Mouse (Mus musculus) right cerebral cortex, postnatal 25 days (tissue): ENCODE data around the gene Cavin4.
"Not testable (repeated sequence)": the region's sequence is repeated elsewhere in the genome, so short reads cannot be mapped to it uniquely, and the experiment has no call there.

ENCODE experiments used
- DNase-seq: peaks from one replicate; pipeline ENCODE4 v3.0.0; 2022

Cavin4 gene

GRCm38 (mm10) chr4:48676570-48677185 lies 13.4 kb downstream of the Cavin4 start:
- no peak for DNase-seq

- no peak for DNase-seq
Measured at GRCm38 (mm10) chr4:48677276-48677675, 14.0 kb downstream of the Cavin4 start.

DNA sequence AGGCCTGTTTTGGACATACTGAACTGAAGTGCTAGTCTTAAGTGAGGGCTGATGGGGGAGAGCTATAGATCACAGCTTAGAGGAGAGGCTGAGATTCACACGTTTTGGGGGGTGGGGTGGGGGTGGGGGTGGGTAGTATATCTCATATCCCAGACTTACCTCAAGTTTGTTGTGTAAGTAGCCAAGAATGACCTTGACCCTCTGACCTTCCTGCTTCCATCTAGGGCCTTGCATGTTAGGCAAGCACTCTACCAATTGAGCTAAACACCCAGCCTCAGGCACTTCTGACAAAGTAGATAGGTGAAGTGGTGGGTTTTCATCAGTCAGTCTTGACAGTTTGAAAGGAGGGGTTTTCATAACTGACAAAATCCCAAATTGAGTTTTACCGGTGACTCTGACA lies 14.5 kb downstream of the Cavin4 start:
- no peak for DNase-seq

DNA sequence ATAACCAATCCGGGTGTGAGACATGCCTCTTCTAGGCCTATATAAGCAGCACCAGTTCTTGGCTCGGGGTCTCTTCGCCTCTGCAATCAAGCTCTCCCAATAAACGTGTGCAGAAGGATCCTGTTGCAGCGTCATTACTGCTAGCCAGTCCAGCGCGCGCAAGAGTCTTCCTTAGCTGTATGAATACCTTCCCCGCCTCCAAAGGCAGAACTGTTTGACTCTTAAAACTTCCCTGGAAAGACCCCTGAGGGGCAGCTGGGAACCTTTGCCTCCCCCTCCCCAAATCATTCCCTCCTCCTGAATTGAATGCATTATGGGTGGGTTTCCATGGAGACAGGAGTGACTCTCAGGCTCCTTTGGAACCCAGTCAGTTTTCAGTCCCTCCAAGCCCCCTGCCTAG lies 15.5 kb downstream of the Cavin4 start:
- DNase-seq = no peak

DNA sequence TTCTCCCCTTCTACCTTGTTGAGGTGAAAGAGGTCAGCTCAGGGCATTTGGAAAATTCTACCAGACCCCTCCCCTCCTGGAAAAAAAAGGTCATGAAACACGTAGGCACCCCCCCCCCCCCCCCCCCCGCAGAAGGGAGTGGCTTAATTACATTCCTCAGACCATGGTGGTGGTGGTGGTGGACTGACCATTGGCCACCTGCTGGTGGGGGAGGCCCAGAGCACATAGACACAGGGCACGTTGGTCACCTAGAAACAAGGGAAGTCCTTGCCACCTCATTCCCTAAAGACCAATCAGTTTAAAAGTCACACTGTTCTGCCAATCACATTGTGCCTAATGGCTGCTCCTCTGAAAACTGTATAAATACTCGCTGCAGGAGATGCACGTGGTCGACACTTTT lies 16.4 kb downstream of the Cavin4 start:
- DNase-seq = not testable (repeated sequence)

DNA sequence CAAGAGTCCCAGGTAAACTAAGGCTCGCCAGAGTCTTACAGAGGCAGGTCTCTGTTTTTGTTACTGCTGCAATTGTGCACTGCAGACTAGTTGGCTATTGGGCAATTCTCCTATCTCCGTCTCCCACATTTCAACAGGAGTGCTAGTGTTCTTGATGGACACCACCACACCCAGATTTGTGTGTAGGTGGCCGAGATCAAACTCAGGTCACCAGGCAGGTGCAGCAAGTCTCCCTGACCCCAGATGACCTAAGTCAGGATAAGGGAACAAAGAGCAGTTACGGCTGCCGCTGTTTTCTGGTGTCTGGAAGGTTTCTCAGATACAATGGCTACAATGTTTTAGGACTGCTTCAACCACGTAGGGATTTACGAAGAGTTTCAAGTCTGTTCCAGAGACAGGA lies 16.9 kb downstream of the Cavin4 start:
- no peak for DNase-seq

DNA sequence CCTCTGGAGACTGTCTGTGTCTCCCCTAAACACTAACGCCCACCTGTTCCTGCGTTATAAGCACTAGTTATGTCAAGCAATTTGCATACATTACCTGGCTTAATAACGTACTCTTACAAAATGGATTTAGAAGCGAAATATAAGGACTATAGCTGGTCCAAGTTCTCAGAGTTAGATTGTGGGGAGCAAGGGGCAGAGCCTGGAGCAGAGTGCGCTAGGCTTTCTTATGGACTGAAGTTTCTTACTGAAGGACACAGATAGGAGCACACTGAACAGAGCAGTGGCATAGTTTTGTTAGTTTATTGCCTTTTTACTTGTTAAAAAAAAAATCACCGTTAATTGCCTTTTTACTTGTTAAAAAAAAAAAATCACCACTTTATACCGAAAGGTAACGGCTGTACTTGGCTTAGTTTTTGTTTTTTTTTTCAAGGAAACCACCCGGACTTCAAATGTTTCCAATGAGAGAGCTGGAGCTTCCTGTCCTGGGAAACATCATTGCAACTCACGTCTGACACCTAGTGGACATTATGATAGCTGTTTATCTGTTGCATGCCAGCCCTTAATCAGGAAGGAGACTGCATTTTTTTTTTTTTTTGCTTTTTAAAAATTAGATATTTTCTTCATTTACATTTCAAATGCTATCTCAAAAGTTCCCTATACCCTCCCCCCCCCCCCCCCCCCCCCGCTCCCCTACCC lies 17.5 kb downstream of the Cavin4 start:
- DNase-seq = no peak

- DNase-seq = no peak
Measured at GRCm38 (mm10) chr4:48683126-48683525, 19.8 kb downstream of the Cavin4 start.

GRCm38 (mm10) chr4:48683633-48684209 lies 20.4 kb downstream of the Cavin4 start:
- not testable (repeated sequence) for DNase-seq

DNA sequence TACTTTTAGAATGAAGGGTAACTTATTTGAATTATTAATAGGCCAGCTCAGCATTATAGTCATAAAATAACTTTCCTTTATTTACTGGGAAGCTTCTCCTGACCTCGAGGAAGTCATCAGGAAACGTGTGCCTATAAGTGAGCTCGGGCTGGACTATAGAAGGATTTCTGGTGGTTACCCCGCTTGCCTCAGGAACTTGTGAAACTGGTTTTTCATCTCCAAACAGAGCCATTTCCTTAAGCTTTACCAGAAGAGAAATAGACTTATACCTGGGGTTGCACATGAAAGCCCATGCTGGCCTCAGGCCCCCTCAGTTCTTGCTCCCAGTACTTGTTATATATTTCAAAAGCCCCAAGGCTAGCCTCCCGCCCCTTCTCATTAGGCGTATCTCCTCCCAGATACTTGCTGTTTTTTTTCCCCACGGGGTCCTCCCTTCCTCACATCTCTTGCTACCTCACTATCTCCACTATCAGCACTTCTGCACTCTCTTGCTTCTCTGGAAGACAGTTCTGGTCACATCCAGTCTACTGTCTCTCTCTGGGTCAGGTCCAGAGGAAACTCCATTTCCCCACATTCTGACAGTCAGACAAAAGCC lies 21.4 kb downstream of the Cavin4 start:
- no peak for DNase-seq

DNA sequence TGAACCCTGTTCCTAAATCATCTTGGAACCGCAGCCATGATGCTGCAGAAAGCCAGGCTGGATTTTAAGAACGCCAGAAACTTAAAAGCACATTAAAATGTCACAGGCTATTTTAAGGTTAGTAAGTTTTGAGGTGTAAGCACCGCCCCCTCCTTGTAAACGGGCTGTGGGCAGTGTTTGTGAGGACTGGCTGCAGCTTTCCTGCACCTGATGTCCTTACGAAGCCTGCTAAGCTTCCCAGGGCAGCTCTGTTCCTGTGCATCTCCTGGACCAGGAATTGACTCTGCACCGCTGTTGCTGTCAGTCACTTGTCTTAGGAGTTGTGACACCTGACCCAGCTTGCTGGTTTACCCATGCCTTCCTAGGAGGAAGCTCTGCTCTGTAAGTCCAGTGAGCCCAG lies 24.8 kb downstream of the Cavin4 start:
- no peak for DNase-seq

GRCm38 (mm10) chr4:48690640-48691039 lies 27.3 kb downstream of the Cavin4 start:
- DNase-seq = peak; percentile 35

GRCm38 (mm10) chr4:48691793-48692437 lies 28.6 kb downstream of the Cavin4 start:
- DNase-seq = peak; percentile 59

DNA sequence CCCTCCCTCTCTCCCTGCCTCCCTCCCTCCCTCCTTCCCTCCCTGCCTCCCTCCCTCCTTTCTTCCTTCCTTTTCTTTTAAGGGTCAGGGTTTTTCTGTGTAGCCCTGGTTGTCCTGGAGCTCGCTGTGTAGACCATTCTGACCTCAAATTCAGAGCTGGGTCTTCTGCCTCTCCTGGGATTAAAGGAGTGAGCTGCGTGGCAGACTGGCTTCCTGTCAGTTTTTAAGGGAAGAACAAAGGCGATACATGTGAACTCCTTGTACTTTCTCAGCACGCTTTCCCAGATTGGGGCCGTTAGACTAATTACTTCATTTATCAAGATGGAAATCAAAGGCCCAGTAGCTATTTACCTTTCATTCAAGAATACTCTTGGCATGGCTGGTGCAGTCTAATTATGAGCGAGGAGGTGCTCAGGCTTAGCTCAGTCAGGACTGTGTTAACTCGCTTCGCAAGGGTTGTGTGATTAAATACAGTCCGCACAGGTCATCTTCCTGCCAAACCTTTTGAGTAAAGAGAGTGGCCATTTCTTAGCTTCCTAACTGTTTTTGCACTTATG lies 29.5 kb downstream of the Cavin4 start:
- DNase-seq = no peak

DNA sequence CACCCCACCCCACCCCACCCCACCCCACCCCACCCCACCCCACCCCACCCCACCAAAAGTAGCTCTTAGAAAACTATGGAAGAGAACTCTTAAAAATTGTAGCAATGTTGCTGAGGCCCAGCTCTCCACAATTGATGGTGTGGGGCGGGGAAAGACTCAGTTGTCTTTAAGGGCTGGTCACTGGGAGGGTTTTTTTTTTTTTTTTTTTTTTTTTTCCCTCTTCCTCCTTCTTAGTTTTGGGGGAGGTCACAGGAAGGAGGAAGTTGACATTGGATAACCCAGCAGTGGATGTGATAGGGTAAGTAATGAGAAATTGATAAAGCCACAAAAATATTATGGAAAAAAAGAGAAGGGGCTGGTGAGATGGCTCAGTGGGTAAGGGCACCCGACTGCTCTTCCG lies 33.4 kb downstream of the Cavin4 start:
- no peak for DNase-seq

- no peak for DNase-seq
Measured at GRCm38 (mm10) chr4:48697302-48697701, 34.0 kb downstream of the Cavin4 start.

- DNase-seq = no peak
Measured at GRCm38 (mm10) chr4:48715865-48716650, 52.7 kb downstream of the Cavin4 start.

DNA sequence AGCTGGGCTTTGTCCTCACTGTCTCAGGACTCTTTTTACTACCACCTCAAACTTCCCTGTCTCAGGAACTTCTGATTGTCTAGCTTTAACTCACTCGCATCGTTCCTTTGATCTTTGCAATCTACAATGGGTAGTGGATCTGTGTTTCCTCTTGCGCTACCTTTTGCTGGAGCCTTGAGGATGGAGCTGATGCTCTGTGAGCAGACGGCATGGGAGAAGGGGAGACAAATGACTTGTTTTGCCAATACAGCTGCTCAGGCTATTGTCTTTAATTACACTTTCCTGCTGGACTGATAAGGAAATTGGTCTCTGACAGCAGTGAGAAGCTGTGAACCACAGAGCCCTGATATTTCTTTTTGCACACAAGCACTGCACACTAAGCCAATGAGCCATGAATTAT lies 53.5 kb downstream of the Cavin4 start:
- no peak for DNase-seq
